Mouse (Mus musculus) hindbrain, postnatal 0 days (tissue): ENCODE data around the gene Nbr1. TPM values are rescaled to one million over a fixed set of nuclear protein-coding genes. Genes with fewer than 3 reads are reported as not detected.
A peak's percentile ranks its signal among the peaks of the same experiment; 100 is the strongest.

Source experiments
- ATAC-seq: fragments of 200-750 bp; cut with Nextera tagmentation; 2 replicates; pipeline ENCODE4 v1.8.0; 2017; ENCODE audit warnings: mild to moderate bottlenecking, moderate TSS enrichment, moderate library complexity
- DNase-seq: peaks from one replicate; pipeline ENCODE4 v3.0.0-alpha.2; 2015; ENCODE audit warnings: low spot score
- H3K27ac ChIP-seq: fragments of 300-500 bp; sonication (generic); 2 replicates; pipeline ENCODE4 v1.5.1; 2014; ENCODE audit warnings: mild to moderate bottlenecking
- H3K27me3 ChIP-seq: fragments of 300-500 bp; sonication (generic); 2 replicates; pipeline ENCODE4 v1.6.1; 2014; ENCODE audit warnings: low read length, mixed read lengths; ENCODE audit not compliant: insufficient read depth
- H3K36me3 ChIP-seq: fragments of 300-500 bp; sonication (generic); 2 replicates; pipeline ENCODE4 v1.6.1; 2014; ENCODE audit warnings: low read length, mixed read lengths; ENCODE audit not compliant: insufficient read depth
- H3K4me1 ChIP-seq: fragments of 300-500 bp; sonication (generic); 2 replicates; pipeline ENCODE4 v1.6.1; 2014; ENCODE audit warnings: antibody characterized with exemption, low read length, mixed read lengths; ENCODE audit not compliant: insufficient read depth
- H3K4me2 ChIP-seq: fragments of 300-500 bp; sonication (generic); 2 replicates; pipeline ENCODE4 v1.6.1; 2014; ENCODE audit warnings: low read depth, mild to moderate bottlenecking, low read length, moderate library complexity, mixed read lengths
- H3K4me3 ChIP-seq: fragments of 300-500 bp; sonication (generic); 2 replicates; pipeline ENCODE4 v1.5.1; 2014; ENCODE audit warnings: low read length
- H3K9ac ChIP-seq: fragments of 300-500 bp; sonication (generic); replicated peaks from 2 replicates; pipeline ENCODE4 v1.6.1; 2014; ENCODE audit warnings: mild to moderate bottlenecking, low read length, moderate library complexity, mixed read lengths
- H3K9me3 ChIP-seq: fragments of 300-500 bp; sonication (generic); 2 replicates; pipeline ENCODE4 v1.6.1; 2016; ENCODE audit warnings: low read length, mixed read lengths
- CTCF ChIP-seq: IDR thresholded peaks from 2 replicates; pipeline ENCODE4 v1.5.1; 2016; ENCODE audit warnings: antibody characterized with exemption, control low read depth, low read depth
- WGBS: fragments of 180-500 bp; shearing (Covaris S2); extraction: QIAGEN DNeasy Blood & Tissue Kit; methylation state at CpG from one replicate; pipeline ENCODE4 v1.1.7; 2014; 5-methylcytosine and 5-hydroxymethylcytosine counted together
- polyA plus RNA-seq: library from polyadenylated mRNA; unstranded; fragments of >200 nt; fragmentation: Nextera tagmentation; extraction: Ambion mirVana; gene quantifications from 2 replicates; pipeline ENCODE4 v1.2.1, GENCODE M21; 2015
- total RNA-seq: library from RNA; depleted of rRNA; stranded (reverse); fragments of >200 nt; gene quantifications from 2 replicates; pipeline ENCODE4 v1.2.3, GENCODE M21; 2014

Gene Nbr1
- total and polyA plus RNA-seq, 2 experiments from 2014 or later, result 53.9 to 152 TPM

DNA sequence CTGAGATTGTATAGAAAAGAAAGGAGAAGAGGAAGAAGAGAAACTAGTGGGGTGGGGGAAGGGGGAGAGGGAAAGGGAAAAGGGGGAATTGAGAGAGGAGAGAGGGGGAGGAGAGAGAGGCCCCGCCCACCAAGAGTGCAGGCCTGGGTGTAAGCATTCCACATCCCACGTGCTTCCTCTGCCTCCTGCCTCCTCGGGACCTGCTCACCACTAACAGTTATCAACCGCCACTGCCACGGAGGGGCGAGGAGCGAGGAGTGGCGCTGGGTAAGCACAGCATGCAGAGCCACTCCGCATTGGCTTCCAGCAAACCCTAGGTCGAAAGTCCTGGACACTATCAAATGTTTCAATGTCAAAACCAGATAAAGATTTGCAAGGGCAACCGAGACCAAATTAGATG lies 58.5 kb downstream of the Nbr1 start:
- no peaks in the 10 kb centered on the region for H3K27me3 ChIP-seq
- H3K9ac ChIP-seq, result no peak overlapping the region
- ATAC-seq, result no peak
- no peaks in the 10 kb centered on the region for H3K36me3 ChIP-seq
- no peak overlapping the region for H3K4me3 ChIP-seq
- no peak overlapping the region for H3K27ac ChIP-seq
- no peaks in the 10 kb centered on the region for H3K4me1 ChIP-seq
- no peak for DNase-seq
- no peaks in the 10 kb centered on the region for H3K9me3 ChIP-seq
- no peak for TF ChIP-seq CTCF
- no peak overlapping the region for H3K4me2 ChIP-seq
- 40% methylated on average over 11 of the region's 11 CpGs for WGBS

DNA sequence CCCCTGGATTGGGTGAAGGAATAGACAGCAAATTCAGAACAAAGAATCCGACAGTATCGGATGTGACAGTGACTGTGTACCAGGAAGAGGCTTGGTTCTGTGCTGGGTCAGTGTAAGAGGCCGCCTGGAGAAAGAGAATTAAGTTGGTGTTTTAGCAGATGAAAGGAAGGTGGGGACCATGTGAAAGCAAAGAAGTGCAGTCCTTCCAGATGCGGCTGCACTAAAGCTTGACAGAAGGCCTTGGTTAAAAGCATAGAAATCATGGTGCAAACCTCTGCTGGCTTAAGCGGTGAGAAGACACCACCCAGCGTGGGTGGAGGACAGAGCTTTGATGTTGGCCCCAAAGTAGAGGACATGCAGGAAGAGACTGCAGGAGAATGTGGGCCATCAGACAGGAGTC lies 61.6 kb downstream of the Nbr1 start:
- Histone ChIP-seq H3K9me3 (no peaks in the 10 kb centered on the region), H3K4me3 (no peak overlapping the region), H3K27me3 (no peaks in the 10 kb centered on the region), H3K4me1 (peaks cover 11% of the 10 kb centered on the region; the same call in 1 of the 2 replicates), H3K9ac (no peak overlapping the region), H3K27ac (no peak overlapping the region), H3K36me3 (no peaks in the 10 kb centered on the region), H3K4me2 (no peak overlapping the region)
- ATAC-seq (no peak), DNase-seq (no peak)
- WGBS, result 74% methylated on average over 6 of the region's 6 CpGs
- TF ChIP-seq CTCF, result no peak

DNA sequence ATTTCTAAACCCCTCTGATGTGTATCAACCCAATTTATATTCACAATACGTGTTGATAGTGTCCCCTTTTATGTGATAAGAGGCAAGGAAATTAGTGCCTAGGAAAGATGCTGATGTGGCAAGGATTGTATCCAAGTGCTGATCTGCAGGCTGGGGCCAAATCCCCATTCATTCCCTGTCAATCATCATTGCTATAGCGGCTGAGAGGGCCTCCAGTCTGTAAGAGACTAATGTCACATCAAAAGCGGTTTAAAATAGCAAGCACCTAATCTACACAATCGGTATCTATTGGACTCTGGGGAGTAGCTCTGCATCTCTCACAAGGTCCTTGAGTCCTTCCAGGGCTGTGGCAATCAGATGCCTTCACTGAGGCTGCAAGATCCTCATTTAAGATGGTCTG lies 62.2 kb downstream of the Nbr1 start:
- ATAC-seq, result no peak
- TF ChIP-seq CTCF, result no peak

DNA sequence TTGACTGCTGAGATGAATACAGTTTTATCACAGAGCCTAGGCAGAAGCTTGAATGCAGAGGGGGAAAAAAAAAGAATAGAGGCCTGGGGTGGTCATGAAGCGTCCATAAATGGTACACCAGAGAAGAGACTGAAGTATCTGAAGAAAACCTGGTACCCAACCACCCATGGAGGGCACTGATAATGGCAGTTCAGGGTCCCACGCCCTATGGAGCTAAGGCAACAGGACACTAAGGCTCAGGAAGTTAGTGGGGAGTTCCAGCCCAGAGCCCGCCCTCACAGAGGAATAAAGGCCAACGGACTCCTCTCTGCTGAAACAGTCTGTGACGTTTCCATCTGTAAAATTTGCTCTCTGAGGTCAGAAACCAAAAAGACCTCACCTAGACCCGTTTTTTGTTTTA lies 63.4 kb downstream of the Nbr1 start:
- H3K4me1 ChIP-seq, result peaks cover 11% of the 10 kb centered on the region; the same call in 1 of the 2 replicates
- H3K9ac ChIP-seq, result no peak overlapping the region
- H3K27ac ChIP-seq, result no peak overlapping the region
- DNase-seq, result no peak
- 82% methylated on average over 6 of the region's 6 CpGs for WGBS
- H3K27me3 ChIP-seq, result no peaks in the 10 kb centered on the region
- no peak for ATAC-seq
- H3K4me2 ChIP-seq, result no peak overlapping the region
- no peak overlapping the region for H3K4me3 ChIP-seq
- no peaks in the 10 kb centered on the region for H3K9me3 ChIP-seq
- no peaks in the 10 kb centered on the region for H3K36me3 ChIP-seq
- TF ChIP-seq CTCF, result no peak

More for the DNA sequence above, 62.2 kb downstream of the Nbr1 start:
- Histone ChIP-seq H3K36me3 (no peaks in the 10 kb centered on the region), H3K4me2 (no peak overlapping the region), H3K27ac (no peak overlapping the region), H3K4me1 (peaks cover 11% of the 10 kb centered on the region; the same call in 1 of the 2 replicates), H3K4me3 (no peak overlapping the region), H3K27me3 (no peaks in the 10 kb centered on the region), H3K9ac (no peak overlapping the region), H3K9me3 (no peaks in the 10 kb centered on the region)
- WGBS, result 50% methylated on average over 4 of the region's 4 CpGs
- no peak for DNase-seq

DNA sequence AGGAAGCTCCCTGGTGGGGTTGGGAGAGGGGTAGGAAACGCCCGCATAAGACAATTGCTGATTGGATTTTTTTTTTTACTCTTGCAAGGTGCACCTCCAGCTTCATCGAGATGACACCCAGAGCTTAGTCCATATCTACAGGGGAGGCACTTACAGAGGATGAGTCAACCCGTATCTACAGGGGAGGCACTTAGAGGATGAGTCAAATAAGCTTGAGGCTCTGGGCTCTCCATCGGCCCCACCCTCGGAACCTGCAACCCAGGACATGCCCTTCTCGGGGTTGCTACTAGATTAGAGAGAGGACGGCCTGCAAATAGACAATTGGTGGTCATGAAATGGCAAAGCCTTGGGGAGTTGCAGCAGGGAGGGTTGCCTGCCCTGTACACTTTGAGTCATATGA lies 64.2 kb downstream of the Nbr1 start:
- Histone ChIP-seq H3K4me2 (no peak overlapping the region), H3K9me3 (no peaks in the 10 kb centered on the region), H3K27me3 (no peaks in the 10 kb centered on the region), H3K36me3 (no peaks in the 10 kb centered on the region), H3K4me1 (peaks cover 11% of the 10 kb centered on the region; the same call in 1 of the 2 replicates), H3K4me3 (no peak overlapping the region), H3K27ac (no peak overlapping the region), H3K9ac (no peak overlapping the region)
- WGBS, result 95% methylated on average over 8 of the region's 8 CpGs
- ATAC-seq, result no peak
- no peak for TF ChIP-seq CTCF
- no peak for DNase-seq

DNA sequence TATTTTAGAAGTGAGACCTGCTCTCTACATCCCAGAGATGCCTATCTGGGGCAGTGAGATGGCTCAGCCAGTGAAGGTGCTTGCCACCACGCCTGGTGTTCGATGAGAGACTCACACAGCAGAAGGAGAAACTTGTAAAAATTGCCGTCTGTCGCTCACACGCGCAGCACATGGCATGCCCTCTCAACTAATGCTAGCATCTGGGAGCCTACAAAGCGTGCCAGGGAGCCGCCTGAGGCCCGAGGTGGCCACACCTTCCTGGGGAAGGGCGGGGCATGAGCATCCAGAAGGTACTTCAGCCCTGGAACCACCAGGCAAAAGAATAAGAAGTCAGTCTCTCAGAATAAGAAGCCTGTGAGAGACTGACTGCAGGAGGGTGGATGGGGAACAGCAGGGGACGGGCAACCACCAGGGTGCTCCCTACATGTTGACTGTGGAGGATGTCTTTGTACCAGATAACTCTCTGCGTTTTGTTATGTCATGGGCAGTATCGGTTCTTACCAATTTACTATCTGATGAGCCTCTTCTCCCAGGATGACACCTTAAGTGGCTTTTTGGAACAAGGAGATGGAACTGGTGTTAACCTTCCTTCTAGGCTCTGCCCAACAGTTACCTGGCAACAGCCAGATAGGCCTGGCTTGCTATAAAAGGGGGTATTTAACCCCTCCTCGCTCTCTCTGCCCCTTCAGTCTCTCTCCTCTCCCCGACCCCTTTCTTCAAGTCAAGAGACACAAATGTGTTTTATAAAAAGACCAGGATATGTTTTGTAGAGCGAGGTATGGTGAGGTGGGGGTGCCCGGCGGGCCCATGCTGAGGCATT lies 65.2 kb downstream of the Nbr1 start:
- peak; percentile 22 for DNase-seq
- Histone ChIP-seq H3K27me3 (no peaks in the 10 kb centered on the region), H3K4me2 (peak overlapping the region; percentile 44; the same call in 1 of the 2 replicates), H3K9ac (no peak overlapping the region), H3K4me3 (no peak overlapping the region), H3K27ac (peak overlapping the region; percentile 48; the same call in 1 of the 2 replicates), H3K9me3 (no peaks in the 10 kb centered on the region), H3K4me1 (peaks cover 11% of the 10 kb centered on the region; the same call in 1 of the 2 replicates), H3K36me3 (no peaks in the 10 kb centered on the region)
- peak; percentile 63 for ATAC-seq
- WGBS, result 20% methylated on average over 18 of the region's 18 CpGs
- peak; percentile 26 for TF ChIP-seq CTCF

DNA sequence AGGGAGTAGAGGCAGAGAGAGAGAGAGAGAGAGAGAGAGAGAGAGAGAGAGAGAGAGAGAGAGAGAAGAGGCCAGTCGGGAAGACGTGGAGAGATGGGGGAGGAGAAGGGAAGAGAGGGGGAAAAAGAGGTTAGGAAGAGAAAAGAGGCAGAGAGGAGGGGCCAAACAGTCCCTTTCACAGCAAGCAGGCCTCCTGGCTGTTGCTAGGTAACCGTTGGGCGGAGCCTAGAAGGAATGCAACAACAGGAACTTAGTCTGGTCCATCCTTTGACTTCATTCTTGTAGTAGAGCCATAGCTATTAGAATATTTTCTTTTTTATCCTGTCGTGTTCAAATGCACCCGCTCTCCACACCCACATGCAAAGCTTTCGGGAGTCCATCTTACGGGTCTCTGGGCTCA lies 65.9 kb downstream of the Nbr1 start:
- peak overlapping the region; percentile 44 for H3K4me2 ChIP-seq
- H3K36me3 ChIP-seq, result no peaks in the 10 kb centered on the region
- no peaks in the 10 kb centered on the region for H3K27me3 ChIP-seq
- DNase-seq (peak; percentile 81), ATAC-seq (peak; percentile 77)
- H3K27ac ChIP-seq, result peak overlapping the region; percentile 48; the same call in 1 of the 2 replicates
- 3% methylated on average over 8 of the region's 8 CpGs for WGBS
- no peak overlapping the region for H3K9ac ChIP-seq
- H3K4me1 ChIP-seq, result peaks cover 11% of the 10 kb centered on the region; the same call in 1 of the 2 replicates
- no peaks in the 10 kb centered on the region for H3K9me3 ChIP-seq
- H3K4me3 ChIP-seq, result no peak overlapping the region; the same call in 1 of the 2 replicates
- TF ChIP-seq CTCF, result no peak
